Mouse (Mus musculus): ENCODE results near the gene Nckap5. TPM values are rescaled to one million over a fixed set of nuclear protein-coding genes. Genes with fewer than 3 reads are reported as not detected.

The Nckap5 gene
- polyA plus RNA-seq, 1 experiment from 2014 or later = 12.1 TPM

- H3K27ac ChIP-seq = no peak overlapping the region
- no peak for ATAC-seq (ENCODE audit: insufficient number of reproducible peaks, low FRiP score, low TSS enrichment, low read depth)
- WGBS = 95% methylated on average over 2 of the region's 2 CpGs
Observed at GRCm38 (mm10) chr1:126763192-126763591, 67.4 kb downstream of the Nckap5 start.

GRCm38 (mm10) chr1:126760386-126760785 lies 70.2 kb downstream of the Nckap5 start:
- H3K9me3 ChIP-seq = no peaks in the 10 kb centered on the region
- WGBS = 75% methylated on average over 2 of the region's 2 CpGs
- peaks cover 3% of the 10 kb centered on the region; the same call in 1 of the 2 replicates for H3K4me1 ChIP-seq
- no peak overlapping the region for H3K4me2 ChIP-seq
- no peaks in the 10 kb centered on the region for H3K27me3 ChIP-seq
- no peaks in the 10 kb centered on the region for H3K36me3 ChIP-seq
- no peak overlapping the region for H3K4me3 ChIP-seq
- H3K9ac ChIP-seq = no peak overlapping the region
- H3K27ac ChIP-seq = no peak overlapping the region
- ATAC-seq (ENCODE audit: insufficient number of reproducible peaks, low FRiP score, low TSS enrichment, low read depth) = no peak

More at GRCm38 (mm10) chr1:126763192-126763591, 67.4 kb downstream of the Nckap5 start:
- Histone ChIP-seq H3K9ac (no peak overlapping the region), H3K36me3 (no peaks in the 10 kb centered on the region), H3K27me3 (no peaks in the 10 kb centered on the region), H3K4me1 (peaks cover 3% of the 10 kb centered on the region; the same call in 1 of the 2 replicates), H3K4me2 (no peak overlapping the region), H3K9me3 (no peaks in the 10 kb centered on the region), H3K4me3 (no peak overlapping the region)

- peaks cover 6% of the 10 kb centered on the region; the same call in 1 of the 2 replicates for H3K4me1 ChIP-seq
- H3K27ac ChIP-seq = no peak overlapping the region
- 32% methylated on average over 5 of the region's 5 CpGs for WGBS
- H3K9ac ChIP-seq = no peak overlapping the region
- H3K4me2 ChIP-seq = no peak overlapping the region
- H3K4me3 ChIP-seq = no peak overlapping the region
- no peaks in the 10 kb centered on the region for H3K36me3 ChIP-seq
- no peaks in the 10 kb centered on the region for H3K9me3 ChIP-seq
- no peaks in the 10 kb centered on the region for H3K27me3 ChIP-seq
- ATAC-seq (ENCODE audit: insufficient number of reproducible peaks, low FRiP score, low TSS enrichment, low read depth) = no peak
Observed at GRCm38 (mm10) chr1:126755682-126756081, 74.9 kb downstream of the Nckap5 start.

- H3K4me3 ChIP-seq = no peak overlapping the region
- no peak overlapping the region for H3K9ac ChIP-seq
- peaks cover 6% of the 10 kb centered on the region; the same call in 1 of the 2 replicates for H3K4me1 ChIP-seq
- no peak overlapping the region for H3K27ac ChIP-seq
- no peaks in the 10 kb centered on the region for H3K27me3 ChIP-seq
- no peak for ATAC-seq (ENCODE audit: insufficient number of reproducible peaks, low FRiP score, low TSS enrichment, low read depth)
- H3K36me3 ChIP-seq = no peaks in the 10 kb centered on the region
- no peaks in the 10 kb centered on the region for H3K9me3 ChIP-seq
- no peak overlapping the region for H3K4me2 ChIP-seq
Observed at GRCm38 (mm10) chr1:126753611-126754010, 77.0 kb downstream of the Nckap5 start.

GRCm38 (mm10) chr1:126752247-126753037 lies 78.2 kb downstream of the Nckap5 start:
- no peaks in the 10 kb centered on the region for H3K9me3 ChIP-seq
- no peak for ATAC-seq (ENCODE audit: insufficient number of reproducible peaks, low FRiP score, low TSS enrichment, low read depth)
- H3K4me2 ChIP-seq = no peak overlapping the region
- H3K36me3 ChIP-seq = no peaks in the 10 kb centered on the region
- H3K27me3 ChIP-seq = no peaks in the 10 kb centered on the region
- H3K9ac ChIP-seq = no peak overlapping the region
- H3K4me3 ChIP-seq = no peak overlapping the region
- no peak overlapping the region for H3K27ac ChIP-seq
- WGBS = 62% methylated on average over 13 of the region's 13 CpGs
- peaks cover 6% of the 10 kb centered on the region; the same call in 1 of the 2 replicates for H3K4me1 ChIP-seq

GRCm38 (mm10) chr1:126751137-126751536 lies 79.5 kb downstream of the Nckap5 start:
- peaks cover 6% of the 10 kb centered on the region; the same call in 1 of the 2 replicates for H3K4me1 ChIP-seq
- WGBS = 51% methylated on average over 6 of the region's 6 CpGs
- H3K4me3 ChIP-seq = no peak overlapping the region
- H3K9ac ChIP-seq = no peak overlapping the region
- no peak overlapping the region for H3K4me2 ChIP-seq
- ATAC-seq (ENCODE audit: insufficient number of reproducible peaks, low FRiP score, low TSS enrichment, low read depth) = no peak
- no peak overlapping the region for H3K27ac ChIP-seq
- H3K9me3 ChIP-seq = no peaks in the 10 kb centered on the region
- no peaks in the 10 kb centered on the region for H3K27me3 ChIP-seq
- no peaks in the 10 kb centered on the region for H3K36me3 ChIP-seq

GRCm38 (mm10) chr1:126750156-126750555 lies 80.4 kb downstream of the Nckap5 start:
- no peak overlapping the region for H3K4me2 ChIP-seq
- H3K9ac ChIP-seq = no peak overlapping the region
- H3K4me1 ChIP-seq = peaks cover 7% of the 10 kb centered on the region; the same call in 1 of the 2 replicates
- WGBS = 94% methylated on average over 3 of the region's 3 CpGs
- H3K4me3 ChIP-seq = no peak overlapping the region
- H3K9me3 ChIP-seq = no peaks in the 10 kb centered on the region
- no peaks in the 10 kb centered on the region for H3K36me3 ChIP-seq
- no peak overlapping the region for H3K27ac ChIP-seq
- no peak for ATAC-seq (ENCODE audit: insufficient number of reproducible peaks, low FRiP score, low TSS enrichment, low read depth)
- no peaks in the 10 kb centered on the region for H3K27me3 ChIP-seq

- no peak for ATAC-seq (ENCODE audit: insufficient number of reproducible peaks, low FRiP score, low TSS enrichment, low read depth)
- 65% methylated on average over 4 of the region's 4 CpGs for WGBS
- no peak overlapping the region for H3K27ac ChIP-seq
- H3K9me3 ChIP-seq = no peaks in the 10 kb centered on the region
- no peak overlapping the region for H3K4me2 ChIP-seq
- no peaks in the 10 kb centered on the region for H3K27me3 ChIP-seq
- H3K4me3 ChIP-seq = no peak overlapping the region
- H3K4me1 ChIP-seq = peaks cover 7% of the 10 kb centered on the region; the same call in 1 of the 2 replicates
- H3K9ac ChIP-seq = no peak overlapping the region
- no peaks in the 10 kb centered on the region for H3K36me3 ChIP-seq
Observed at GRCm38 (mm10) chr1:126747914-126748313, 82.7 kb downstream of the Nckap5 start.

- Histone ChIP-seq H3K4me1 (0 out of 2 replicates have a peak, but pooled peaks cover 2% of the 10 kb centered on the region), H3K9me3 (no peaks in the 10 kb centered on the region), H3K27ac (no peak overlapping the region), H3K27me3 (no peaks in the 10 kb centered on the region), H3K9ac (no peak overlapping the region), H3K36me3 (no peaks in the 10 kb centered on the region), H3K4me2 (no peak overlapping the region), H3K4me3 (no peak overlapping the region)
- no peak for ATAC-seq (ENCODE audit: insufficient number of reproducible peaks, low FRiP score, low TSS enrichment, low read depth)
- 53% methylated on average over 4 of the region's 4 CpGs for WGBS
Observed at GRCm38 (mm10) chr1:126745482-126746136, 85.0 kb downstream of the Nckap5 start.

GRCm38 (mm10) chr1:126744631-126745305 lies 85.8 kb downstream of the Nckap5 start:
- no peak for ATAC-seq (ENCODE audit: insufficient number of reproducible peaks, low FRiP score, low TSS enrichment, low read depth)
- no peaks in the 10 kb centered on the region for H3K9me3 ChIP-seq
- no peaks in the 10 kb centered on the region for H3K27me3 ChIP-seq
- H3K4me3 ChIP-seq = no peak overlapping the region
- no peak overlapping the region for H3K9ac ChIP-seq
- no peak overlapping the region for H3K27ac ChIP-seq
- no peaks in the 10 kb centered on the region for H3K36me3 ChIP-seq
- 60% methylated on average over 14 of the region's 14 CpGs for WGBS
- H3K4me2 ChIP-seq = no peak overlapping the region
- 0 out of 2 replicates have a peak, but pooled peaks cover 2% of the 10 kb centered on the region for H3K4me1 ChIP-seq

GRCm38 (mm10) chr1:126738291-126738640 lies 92.3 kb downstream of the Nckap5 start:
- 0 out of 2 replicates have a peak overlapping the region, but pooled peaks have one; percentile 31 for H3K9ac ChIP-seq
- peak overlapping the region; percentile 54 for H3K4me2 ChIP-seq
- peaks cover 18% of the 10 kb centered on the region for H3K4me1 ChIP-seq
- 7% methylated on average over 12 of the region's 12 CpGs for WGBS
- H3K4me3 ChIP-seq = peak overlapping the region; percentile 36
- no peak for ATAC-seq (ENCODE audit: insufficient number of reproducible peaks, low FRiP score, low TSS enrichment, low read depth)
- H3K27ac ChIP-seq = peak overlapping the region; percentile 71; the same call in 1 of the 2 replicates
- no peaks in the 10 kb centered on the region for H3K9me3 ChIP-seq
- H3K36me3 ChIP-seq = no peaks in the 10 kb centered on the region
- H3K27me3 ChIP-seq = no peaks in the 10 kb centered on the region

Measured in limb, embryonic 15.5 days (tissue).